In the genomic region with DNA sequence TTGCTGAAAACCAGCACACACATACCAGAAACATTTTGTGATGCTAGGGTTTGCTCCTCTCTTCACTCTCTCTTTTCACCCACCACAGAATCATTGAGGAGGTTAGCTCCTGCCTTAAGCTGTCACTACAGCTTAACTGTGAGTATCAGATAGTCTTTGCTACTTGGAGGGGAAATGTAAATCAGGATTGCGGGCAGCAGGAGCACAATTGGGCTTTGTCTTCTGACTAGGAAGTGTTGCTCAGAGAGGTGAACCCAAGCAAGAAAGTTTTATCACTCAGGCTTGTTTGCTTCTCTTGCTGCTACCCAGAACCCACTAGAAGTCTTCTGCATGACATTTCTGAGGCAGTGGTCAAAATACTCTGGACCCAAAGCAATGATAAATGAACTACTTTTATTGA, we compare ENCODE assay signal across 25 mouse cellular contexts. TPM values are rescaled to one million over a fixed set of nuclear protein-coding genes. Genes with fewer than 3 reads are reported as not detected.
DNase-seq lines count a peak whose midpoint lies in the region; ATAC-seq and TF ChIP-seq lines count a peak whose summit lies in the region.
"Had no signal": no experiment of that assay in that cellular context is flagged by ENCODE, and none has a peak within 500 bp of the region (broad histone marks: within the 10 kb centered on the region; RNA-seq: fewer than 3 reads in every experiment).

No protein-coding gene starts in this region.

- no peaks in the 10 kb centered on the region for H3K36me3 ChIP-seq in embryonic facial prominence, embryonic 14.5 days (ENCODE audit: control insufficient read depth, insufficient read depth, low read length)
- no peaks in the 10 kb centered on the region for H3K36me3 ChIP-seq in embryonic facial prominence, embryonic 10.5 days (replicated peaks)
- no peaks in the 10 kb centered on the region for H3K36me3 ChIP-seq in intestine, postnatal 0 days (ENCODE audit: control insufficient read depth, insufficient read depth)
- H3K36me3 ChIP-seq in small intestine, adult 2 months (ENCODE audit: control insufficient read depth, insufficient read depth, low read length): no peaks in the 10 kb centered on the region
- H3K36me3 ChIP-seq: embryonic facial prominence, embryonic 15.5 days; forebrain, embryonic 10.5 days; G1E; heart, embryonic 15.5 days; hindbrain, embryonic 13.5 days had no signal

- 25% methylated on average over 1 of the region's 1 CpGs for WGBS in embryonic facial prominence, embryonic 14.5 days
- 28% methylated on average over 1 of the region's 1 CpGs for WGBS in embryonic facial prominence, embryonic 10.5 days
- 35% methylated on average over 1 of the region's 1 CpGs for WGBS in intestine, postnatal 0 days
- WGBS in small intestine, adult 2 months: 36% methylated on average over 1 of the region's 1 CpGs

- peak; percentile 6 for DNase-seq in embryonic facial prominence, embryonic 14.5 days (ENCODE audit: low spot score)
- no peak for DNase-seq in embryonic facial prominence, embryonic 10.5 days (ENCODE audit: low spot score)
- DNase-seq in Muller cell, postnatal 12 days (ENCODE audit: inconsistent ontology term): peak; percentile 64
- no peak for DNase-seq in thymus, postnatal 0 days (ENCODE audit: low spot score)
- DNase-seq in layer of hippocampus, adult 8-10 months (ENCODE audit: low spot score in 2 of 2): no peak
- DNase-seq in thymus, postnatal 4 days: no peak
- DNase-seq: adrenal gland, postnatal 14 days; B cell, adult 2 months; cerebellum, adult 11-12 months; cerebellum, adult 9-10 months; cerebellum, postnatal 25 days; gastrocnemius, postnatal 14 days; heart, adult 2 months; heart, postnatal 14 days had no signal

- no peaks in the 10 kb centered on the region for H3K4me1 ChIP-seq in embryonic facial prominence, embryonic 14.5 days (ENCODE audit: control insufficient read depth, insufficient read depth, low read length)
- H3K4me1 ChIP-seq in embryonic facial prominence, embryonic 10.5 days: 0 out of 2 replicates have a peak, but pooled peaks cover 5% of the 10 kb centered on the region
- H3K4me1 ChIP-seq in intestine, postnatal 0 days (replicated peaks; ENCODE audit: control insufficient read depth, insufficient read depth, low read length): no peaks in the 10 kb centered on the region
- H3K4me1 ChIP-seq in small intestine, adult 2 months (ENCODE audit: control insufficient read depth, insufficient read depth, insufficient read length, low read length): peaks cover 2% of the 10 kb centered on the region; the same call in 1 of the 2 replicates
- H3K4me1 ChIP-seq: embryonic facial prominence, embryonic 15.5 days; forebrain, embryonic 10.5 days; heart, embryonic 15.5 days; hindbrain, embryonic 13.5 days had no signal

- H3K4me2 ChIP-seq in embryonic facial prominence, embryonic 14.5 days (ENCODE audit: low read depth, low read length): no peak overlapping the region
- H3K4me2 ChIP-seq in intestine, postnatal 0 days (replicated peaks; ENCODE audit: low read depth): 0 out of 2 replicates have a peak overlapping the region, but pooled peaks have one; percentile 2
- H3K4me2 ChIP-seq: embryonic facial prominence, embryonic 15.5 days; heart, embryonic 11.5 days; heart, embryonic 15.5 days; hindbrain, embryonic 13.5 days had no signal

- no peak for TF ChIP-seq POLR2A in small intestine, adult 2 months (IDR thresholded peaks at IDR 0.05; ENCODE audit: low read depth, low read length)

- H3K9me3 ChIP-seq in embryonic facial prominence, embryonic 14.5 days (ENCODE audit: control insufficient read depth, low read length): no peaks in the 10 kb centered on the region
- no peaks in the 10 kb centered on the region for H3K9me3 ChIP-seq in embryonic facial prominence, embryonic 10.5 days
- H3K9me3 ChIP-seq in intestine, postnatal 0 days (ENCODE audit: control insufficient read depth): no peaks in the 10 kb centered on the region
- H3K9me3 ChIP-seq: embryonic facial prominence, embryonic 15.5 days; forebrain, embryonic 10.5 days; heart, embryonic 15.5 days; hindbrain, embryonic 13.5 days had no signal

- no peak overlapping the region for H3K9ac ChIP-seq in embryonic facial prominence, embryonic 14.5 days (ENCODE audit: low read depth, low read length)
- no peak overlapping the region for H3K9ac ChIP-seq in intestine, postnatal 0 days (ENCODE audit: low read depth, low read length)
- H3K9ac ChIP-seq: embryonic facial prominence, embryonic 15.5 days; heart, embryonic 15.5 days; hindbrain, embryonic 13.5 days had no signal

- H3K27ac ChIP-seq in embryonic facial prominence, embryonic 14.5 days (replicated peaks; ENCODE audit: low read depth, low read length): no peak overlapping the region
- no peak overlapping the region for H3K27ac ChIP-seq in embryonic facial prominence, embryonic 10.5 days (replicated peaks)
- H3K27ac ChIP-seq in intestine, postnatal 0 days (ENCODE audit: low read depth, low read length): no peak overlapping the region
- peak overlapping the region; percentile 55 for H3K27ac ChIP-seq in small intestine, adult 2 months (ENCODE audit: insufficient read depth, low read depth, low read length)
- H3K27ac ChIP-seq: embryonic facial prominence, embryonic 15.5 days; forebrain, embryonic 10.5 days; heart, adult 2 months; heart, embryonic 15.5 days; hindbrain, embryonic 13.5 days had no signal

- no peak for ATAC-seq in embryonic facial prominence, embryonic 14.5 days (ENCODE audit: low read depth)
- ATAC-seq in intestine, postnatal 0 days: peak; percentile 49; the same call in 1 of the 2 replicates
- ATAC-seq: CD4-positive, CD25-positive, alpha-beta regulatory T cell, adult 4 months; forebrain, embryonic 16.5 days had no signal

- no peaks in the 10 kb centered on the region for H3K27me3 ChIP-seq in embryonic facial prominence, embryonic 14.5 days (replicated peaks; ENCODE audit: control insufficient read depth, insufficient read depth, low read length)
- H3K27me3 ChIP-seq in embryonic facial prominence, embryonic 10.5 days (replicated peaks; ENCODE audit: low read depth, poor library complexity, severe bottlenecking): no peaks in the 10 kb centered on the region
- H3K27me3 ChIP-seq in intestine, postnatal 0 days (replicated peaks; ENCODE audit: control insufficient read depth, insufficient read depth, low read length): no peaks in the 10 kb centered on the region
- H3K27me3 ChIP-seq in small intestine, adult 2 months (ENCODE audit: control insufficient read depth, insufficient read depth, low read length): no peaks in the 10 kb centered on the region
- H3K27me3 ChIP-seq: embryonic facial prominence, embryonic 15.5 days; heart, embryonic 15.5 days; hindbrain, embryonic 13.5 days had no signal

- H3K4me3 ChIP-seq in embryonic facial prominence, embryonic 14.5 days (ENCODE audit: low read depth, low read length): no peak overlapping the region
- no peak overlapping the region for H3K4me3 ChIP-seq in embryonic facial prominence, embryonic 10.5 days
- no peak overlapping the region for H3K4me3 ChIP-seq in intestine, postnatal 0 days (ENCODE audit: low read depth, low read length)
- no peak overlapping the region for H3K4me3 ChIP-seq in small intestine, adult 2 months (ENCODE audit: low read depth, low read length)
- H3K4me3 ChIP-seq: embryonic facial prominence, embryonic 15.5 days; erythroblast, embryonic 14.5 days; forebrain, embryonic 10.5 days; heart, adult 2 months; heart, embryonic 15.5 days; hindbrain, embryonic 13.5 days had no signal

- no peak for TF ChIP-seq CTCF in intestine, postnatal 0 days (IDR thresholded peaks at IDR 0.05; ENCODE audit: low read depth)
- TF ChIP-seq CTCF in small intestine, adult 2 months (IDR thresholded peaks at IDR 0.05; ENCODE audit: extremely low read depth, insufficient read length, insufficient replicate concordance, low read depth, low read length): no peak

RNA-seq across cellular contexts. Expression of a gene that starts 38.9 kb away (rescaled TPM):
- polyA plus RNA-seq in embryonic facial prominence, embryonic 14.5 days (2014; fragmentation: Nextera tagmentation; extraction: Ambion mirVana): 19.5 and 19.8 TPM in 2 replicates
- polyA plus RNA-seq in embryonic facial prominence, embryonic 10.5 days (2016; fragmentation: Nextera tagmentation; extraction: Ambion mirVana): 14.3 and 16.0 TPM in 2 replicates
- polyA plus RNA-seq in intestine, postnatal 0 days (2015; fragmentation: Nextera tagmentation; extraction: Ambion mirVana): 18.7 and 20.1 TPM in 2 replicates
- 0.42 and 0.43 TPM in 2 replicates for polyA plus RNA-seq in small intestine, adult 2 months (2012; rRNA removed)
- 9.9 and 10.0 TPM in 2 replicates for polyA plus RNA-seq in thymus, postnatal 0 days (2015; fragmentation: Nextera tagmentation; extraction: Ambion mirVana)
- 1 to 10 TPM; 2.7 to 5.2 (median 3.9) TPM for total RNA-seq in layer of hippocampus, adult 8-10 months (2022)
- polyA plus RNA-seq: CD4-positive, CD25-positive, alpha-beta regulatory T cell, adult 4 months; erythroblast, embryonic 14.5 days; G1E had no signal

Comparison
In these comparisons a context has a peak if more than half of its experiments do, and no peak if none do; other contexts are left out.
1. DNase-seq: peak in embryonic facial prominence, embryonic 14.5 days (single experiment) and Muller cell, postnatal 12 days (single experiment); none in embryonic facial prominence, embryonic 10.5 days (single experiment), thymus, postnatal 0 days (single experiment), layer of hippocampus, adult 8-10 months (0 of 2) and thymus, postnatal 4 days (single experiment).